Mouse (Mus musculus) CH12.LX (cell line): Measurements from ENCODE around the gene Cenpt. TPM values are rescaled to one million over a fixed set of nuclear protein-coding genes. Genes with fewer than 3 reads are reported as not detected.

Source experiments
- DNase-seq: peaks from one replicate; pipeline ENCODE4 v3.0.0-alpha.2; 2013; ENCODE audit errors: extremely low read depth
- H3K27ac ChIP-seq: 2 replicates; pipeline ENCODE4 v1.5.1; 2012; ENCODE audit warnings: low read depth, mild to moderate bottlenecking, control low read depth, moderate library complexity; ENCODE audit not compliant: insufficient read depth
- H3K27me3 ChIP-seq: replicated peaks from 2 replicates; pipeline ENCODE3; 2012; ENCODE audit warnings: inconsistent platforms
- H3K36me3 ChIP-seq, 2 experiments: replicated peaks in 1 of 2; 2 replicates each; pipeline versions ENCODE3 to v1.6.1; 2012; ENCODE audit warnings: inconsistent platforms in 1 of 2, low read length in 1 of 2, mild to moderate bottlenecking in 1 of 2, mixed read lengths in 1 of 2, moderate library complexity in 1 of 2; ENCODE audit not compliant: control insufficient read depth in 1 of 2, insufficient read depth in 1 of 2
- H3K4me1 ChIP-seq, 2 experiments: 2 replicates each; pipeline ENCODE4 v1.6.1; 2012; ENCODE audit warnings: inconsistent platforms in 1 of 2, moderate library complexity in 1 of 2; ENCODE audit not compliant: insufficient read depth in 2 of 2, control insufficient read depth in 1 of 2
- H3K4me2 ChIP-seq: 2 replicates; pipeline ENCODE4 v1.6.1; 2012; ENCODE audit warnings: low read depth, mild to moderate bottlenecking, control low read depth; ENCODE audit not compliant: poor library complexity, insufficient read depth, severe bottlenecking
- H3K4me3 ChIP-seq, 3 experiments: fragments of 150-350 bp in 1 of 3; sonication (generic) in 1 of 3; replicated peaks in 1 of 3; 2 replicates each; pipeline versions ENCODE3 to v1.5.1; 2011 to 2012; ENCODE audit warnings: low read depth in 2 of 3, low read length in 2 of 3, mild to moderate bottlenecking in 2 of 3, moderate library complexity in 2 of 3, control low read depth in 1 of 3, improper control_type of control experiment in 1 of 3, inconsistent platforms in 1 of 3, mixed read lengths in 1 of 3; ENCODE audit not compliant: poor library complexity in 1 of 3
- H3K79me2 ChIP-seq: replicated peaks from 2 replicates; pipeline ENCODE4 v1.6.1; 2012; ENCODE audit warnings: mild to moderate bottlenecking, moderate library complexity; ENCODE audit not compliant: control insufficient read depth, poor library complexity, insufficient read depth, severe bottlenecking; ENCODE audit errors: extremely low read depth
- H3K9ac ChIP-seq: 2 replicates; pipeline ENCODE4 v1.6.1; 2012; ENCODE audit warnings: low read depth, mild to moderate bottlenecking, control low read depth, moderate library complexity; ENCODE audit not compliant: insufficient read depth
- H3K9me3 ChIP-seq: replicated peaks from 2 replicates; pipeline ENCODE3; 2012; ENCODE audit warnings: low read length, inconsistent platforms, mixed read lengths
- BHLHE40 ChIP-seq: IDR thresholded peaks from 2 replicates; pipeline ENCODE4 v1.6.1; 2011; ENCODE audit warnings: mild to moderate bottlenecking, low read depth, low read length, improper control_type of control experiment
- CHD1 ChIP-seq: IDR thresholded peaks from 2 replicates; pipeline ENCODE4 v1.6.1; 2012; ENCODE audit warnings: low read depth, low read length, improper control_type of control experiment, inconsistent platforms
- E2F4 ChIP-seq: IDR thresholded peaks from 2 replicates; pipeline ENCODE4 v1.6.1; 2011; ENCODE audit warnings: low read depth, low read length, improper control_type of control experiment; ENCODE audit not compliant: insufficient replicate concordance
- ELF1 ChIP-seq: IDR thresholded peaks from 2 replicates; pipeline ENCODE4 v1.6.1; 2014; ENCODE audit warnings: low read depth, mild to moderate bottlenecking, inconsistent platforms, low read length, improper control_type of control experiment
- GABPA ChIP-seq: IDR thresholded peaks from 2 replicates; pipeline ENCODE4 v1.6.1; 2012; ENCODE audit warnings: low read depth, low read length, improper control_type of control experiment, inconsistent platforms; ENCODE audit not compliant: insufficient replicate concordance
- IRF4 ChIP-seq: IDR thresholded peaks from 2 replicates; pipeline ENCODE4 v1.6.1; 2014; ENCODE audit warnings: low read depth, mild to moderate bottlenecking, inconsistent platforms, low read length, improper control_type of control experiment
- MAFK ChIP-seq: IDR thresholded peaks from 2 replicates; pipeline ENCODE4 v1.6.1; 2011; ENCODE audit warnings: low read length, improper control_type of control experiment; ENCODE audit not compliant: insufficient replicate concordance
- MAX ChIP-seq: IDR thresholded peaks from 2 replicates; pipeline ENCODE4 v1.6.1; 2011; ENCODE audit warnings: low read length, improper control_type of control experiment
- MEF2A ChIP-seq: IDR thresholded peaks from 2 replicates; pipeline ENCODE4 v1.6.1; 2014; ENCODE audit warnings: low read depth, mild to moderate bottlenecking, inconsistent platforms, low read length, improper control_type of control experiment, borderline replicate concordance
- MXI1 ChIP-seq: IDR thresholded peaks from 2 replicates; pipeline ENCODE4 v1.6.1; 2011; ENCODE audit warnings: mild to moderate bottlenecking, low read depth, low read length, improper control_type of control experiment
- PAX5 ChIP-seq: IDR thresholded peaks from 2 replicates; pipeline ENCODE4 v1.6.1; 2012; ENCODE audit warnings: low read length, inconsistent platforms, mixed read lengths
- POLR2AphosphoS2 ChIP-seq: IDR thresholded peaks from 2 replicates; pipeline ENCODE4 v1.6.1; 2011; ENCODE audit warnings: low read depth, low read length, improper control_type of control experiment
- RAD21 ChIP-seq: IDR thresholded peaks from 2 replicates; pipeline ENCODE4 v1.6.1; 2011; ENCODE audit warnings: low read depth, mild to moderate bottlenecking, low read length, improper control_type of control experiment, moderate library complexity
- RCOR1 ChIP-seq: conservative IDR thresholded peaks from 2 replicates; pipeline ENCODE4 v1.6.1; 2012; ENCODE audit warnings: low read depth, mild to moderate bottlenecking, inconsistent platforms, low read length, improper control_type of control experiment
- SMC3 ChIP-seq: IDR thresholded peaks from 2 replicates; pipeline ENCODE4 v1.6.1; 2011; ENCODE audit warnings: low read depth, low read length, improper control_type of control experiment
- TBP ChIP-seq: conservative IDR thresholded peaks from 2 replicates; pipeline ENCODE4 v1.6.1; 2011; ENCODE audit warnings: low read depth, low read length, improper control_type of control experiment
- TCF12 ChIP-seq: IDR thresholded peaks from 2 replicates; pipeline ENCODE4 v1.6.1; 2014; ENCODE audit warnings: low read depth, mild to moderate bottlenecking, inconsistent platforms, low read length, improper control_type of control experiment
- USF2 ChIP-seq: conservative IDR thresholded peaks from 2 replicates; pipeline ENCODE4 v1.6.1; 2011; ENCODE audit warnings: low read depth, low read length, improper control_type of control experiment
- ZC3H11A ChIP-seq: IDR thresholded peaks from 2 replicates; pipeline ENCODE4 v1.6.1; 2012; ENCODE audit warnings: low read depth, mild to moderate bottlenecking, inconsistent platforms, low read length, improper control_type of control experiment
- ZKSCAN1 ChIP-seq: IDR thresholded peaks from 2 replicates; pipeline ENCODE4 v1.6.1; 2012; ENCODE audit warnings: low read depth, inconsistent platforms, low read length, improper control_type of control experiment, borderline replicate concordance
- ZNF384 ChIP-seq: IDR thresholded peaks from 2 replicates; pipeline ENCODE4 v1.6.1; 2012; ENCODE audit warnings: low read depth, low read length, improper control_type of control experiment, inconsistent platforms
- dilution Hi-C: fragments of 300-500 bp; cut with MboI; formaldehyde crosslinking; loops from 2 replicates; pipeline ENCODE4 v1.14.3; 2020; ENCODE audit warnings: low sequenced_read_pairs; ENCODE audit not compliant: extremely low pct_unique_long_range_greater_than_20kb, extremely low pct_ligation_motif_present
- in situ Hi-C: fragments of 300-500 bp; cut with MboI; formaldehyde crosslinking; loops from 3 replicates; pipeline ENCODE4 v1.14.3; 2019; ENCODE audit warnings: low sequenced_read_pairs, low pct_ligation_motif_present, low pct_unique_long_range_greater_than_20kb, mixed read lengths
- polyA plus RNA-seq: library from polyadenylated mRNA; unstranded; fragments of >175 nt; gene quantifications from 2 replicates; pipeline ENCODE4 v1.2.1, GENCODE M21; 2012; ENCODE audit warnings: low read depth; ENCODE audit not compliant: insufficient read length
- total RNA-seq, 2 experiments: library from RNA; depleted of rRNA; stranded (reverse); fragments of 300-350 nt in 1 of 2; fragments of >200 nt in 1 of 2; gene quantifications; 2 replicates each; pipeline ENCODE4 v1.2.3; 2012 to 2014

Gene Cenpt
- total RNA-seq (2012; rRNA removed) (21.3 and 21.4 TPM in 2 replicates), total RNA-seq (2014; rRNA removed) (17.3 TPM in 2 replicates), polyA plus RNA-seq (28.2 and 29.4 TPM in 2 replicates)

DNA sequence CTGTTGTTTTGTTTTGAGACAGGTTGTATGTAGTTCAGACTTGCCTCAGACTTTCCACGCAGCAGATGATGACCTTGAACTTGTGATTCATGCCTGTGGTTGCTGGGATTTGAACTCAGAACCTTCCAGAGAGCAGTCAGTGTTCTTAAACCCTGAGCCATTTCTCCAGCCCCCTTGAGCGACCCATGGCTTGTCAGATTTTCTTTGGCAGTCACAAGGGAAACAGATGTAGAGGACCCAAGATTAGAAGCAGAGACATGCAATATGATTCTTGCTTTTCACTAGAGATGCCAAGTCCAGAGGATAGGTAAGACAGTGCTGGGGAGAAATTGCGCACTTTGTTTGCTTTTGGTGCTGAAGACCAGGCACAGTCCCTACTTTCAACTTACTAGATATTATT is at the start of gene Cenpt:
Gene Cenpt, minus strand, starts transcription at position 101 of the 400 bp plus-strand sequence.
- H3K9me3 ChIP-seq = no peaks in the 10 kb centered on the region
- H3K79me2 ChIP-seq = peaks cover 28% of the 10 kb centered on the region
- H3K36me3 ChIP-seq = peaks cover 13 to 22% of the 10 kb centered on the region in 2 experiments
- H3K4me1 ChIP-seq = peaks cover 7 to 39% of the 10 kb centered on the region in 2 experiments; a peak in 3 of 4 replicates
- dilution Hi-C loops = no loop called here
- H3K4me2 ChIP-seq = 0 out of 2 replicates have a peak within 1 kb of the TSS, but pooled peaks have one; percentile 52
- in situ Hi-C loops = no loop called here
- H3K9ac ChIP-seq = no peak within 1 kb of the TSS
- no peak within 1 kb of the TSS for H3K27ac ChIP-seq
- TF ChIP-seq MAFK = no peak
- no peak for DNase-seq
- H3K4me3 ChIP-seq = peak within 1 kb of the TSS in 1 of 3 experiments; percentile 81
- H3K27me3 ChIP-seq = no peaks in the 10 kb centered on the region

DNA sequence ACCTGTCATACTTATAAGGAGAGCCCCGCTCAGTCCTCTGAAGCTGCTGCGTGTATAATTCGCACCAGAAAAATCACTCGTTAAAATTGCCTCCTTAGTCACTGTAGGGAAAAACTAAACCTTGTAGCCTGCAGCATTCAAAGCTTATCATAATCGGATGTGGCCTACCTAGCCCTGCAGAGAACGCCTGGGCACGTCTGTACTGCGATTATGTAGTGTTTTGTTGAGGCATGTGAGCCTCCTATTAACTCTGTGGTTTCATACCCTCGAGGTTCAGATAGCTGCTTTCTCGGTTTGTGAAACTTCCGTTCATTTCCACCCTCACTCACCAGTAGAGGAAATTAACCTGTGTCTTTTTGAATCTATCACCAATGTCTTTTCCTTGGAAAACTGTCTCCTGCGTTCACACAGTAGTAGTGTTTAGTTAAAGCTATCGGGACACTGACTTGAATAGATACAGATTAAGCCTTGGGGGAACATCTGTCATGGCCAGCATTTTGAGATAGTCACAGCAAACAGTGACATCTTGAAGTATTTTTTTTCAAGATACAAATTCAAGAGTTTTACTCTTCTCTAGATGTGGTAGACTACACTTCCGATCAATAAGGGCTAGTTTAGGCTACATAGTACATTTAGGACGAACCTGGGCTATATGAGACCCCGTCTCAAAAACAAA is 48.0 kb upstream of the Cenpt start:
- dilution Hi-C loops = no loop called here
- H3K4me3 ChIP-seq = peak overlapping the region; percentile 93 to 99 (median 95)
- no peak overlapping the region for H3K27ac ChIP-seq
- in situ Hi-C loops = no loop called here
- no peaks in the 10 kb centered on the region for H3K27me3 ChIP-seq
- peaks cover 0 to 19% of the 10 kb centered on the region in 2 experiments; a peak in 2 of 4 replicates for H3K4me1 ChIP-seq
- peaks cover 8% of the 10 kb centered on the region; the same call in 1 of the 2 replicates for H3K79me2 ChIP-seq
- peak overlapping the region; percentile 86 for H3K9ac ChIP-seq
- H3K4me2 ChIP-seq = peak overlapping the region; percentile 72
- no peaks in the 10 kb centered on the region for H3K9me3 ChIP-seq
- no peak for DNase-seq
- no peak for TF ChIP-seq ELF1
- TF ChIP-seq SMC3 = no peak
- no peak for TF ChIP-seq ZC3H11A
- TF ChIP-seq E2F4 = no peak
- no peak for TF ChIP-seq RCOR1
- no peak for TF ChIP-seq IRF4
- TF ChIP-seq TCF12 = no peak
- TF ChIP-seq, all 38 proteins: peak for 0
- H3K36me3 ChIP-seq = peaks cover 2 to 21% of the 10 kb centered on the region in 2 experiments

DNA sequence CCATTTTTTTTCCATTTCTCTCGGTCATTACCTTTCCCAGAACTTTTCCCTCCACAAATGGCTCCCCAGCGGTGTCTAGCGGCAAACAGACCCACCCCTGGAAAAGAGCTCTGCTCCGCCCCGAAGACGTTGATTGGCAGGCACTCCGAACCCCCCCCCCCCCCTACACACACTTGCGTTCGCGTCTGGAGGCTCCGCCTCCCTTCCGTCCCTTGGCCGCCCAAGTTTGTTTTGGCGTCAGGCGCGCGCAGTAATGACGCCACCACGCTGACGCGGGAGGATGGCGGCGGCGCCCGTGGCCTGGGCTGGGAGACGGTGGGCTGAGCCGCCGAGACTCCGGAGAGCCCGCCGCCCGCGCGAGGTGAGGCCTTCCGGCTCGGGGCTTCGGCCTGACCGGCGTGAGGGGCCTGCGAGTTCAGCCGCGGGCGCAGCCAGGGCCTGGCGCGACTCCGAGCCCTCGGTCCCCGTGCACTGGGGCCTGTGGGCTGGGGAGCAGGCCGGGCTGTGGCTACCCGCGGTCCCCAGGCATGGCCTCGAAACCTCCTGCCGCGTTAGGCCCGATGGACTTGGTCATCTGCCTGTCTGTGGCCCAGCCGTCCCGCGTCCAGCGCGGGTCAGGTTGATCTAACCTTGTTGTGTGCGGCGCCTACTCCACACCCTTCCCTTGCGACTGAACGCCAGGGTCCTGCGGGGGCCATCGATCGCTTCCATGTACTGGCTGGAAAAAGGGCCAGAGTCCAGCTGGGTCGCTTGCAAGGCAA is 47.3 kb upstream of the Cenpt start, which contains the start of gene Pskh1:
Gene Pskh1, plus strand, starts transcription at position 262 of the 761 bp plus-strand sequence.
- Histone ChIP-seq H3K4me1 (peaks cover 0 to 19% of the 10 kb centered on the region in 2 experiments; a peak in 2 of 4 replicates), H3K9ac (peak within 1 kb of the TSS; percentile 86), H3K4me3 (peak within 1 kb of the TSS; percentile 93 to 99 (median 95)), H3K4me2 (peak within 1 kb of the TSS; percentile 72), H3K36me3 (peaks cover 0 to 22% of the 10 kb centered on the region in 2 experiments), H3K9me3 (no peaks in the 10 kb centered on the region), H3K79me2 (peaks cover 8% of the 10 kb centered on the region; the same call in 1 of the 2 replicates), H3K27ac (peak within 1 kb of the TSS; percentile 5; the same call in 1 of the 2 replicates), H3K27me3 (no peaks in the 10 kb centered on the region)
- peak; percentile 92 for DNase-seq
- in situ Hi-C loops = no loop called here
- dilution Hi-C loops = no loop called here
- no peak for TF ChIP-seq USF2
- no peak for TF ChIP-seq ZKSCAN1
- TF ChIP-seq TBP = no peak
- TF ChIP-seq ELF1 = peak; percentile 73
- TF ChIP-seq E2F4 = 0 out of 2 replicates have a peak, but pooled peaks have one; percentile 57
- TF ChIP-seq MAX = peak; percentile 43; the same call in 1 of the 2 replicates
- TF ChIP-seq MEF2A = peak; percentile 64; the same call in 1 of the 2 replicates
- no peak for TF ChIP-seq POLR2AphosphoS2
- TF ChIP-seq GABPA = peak; percentile 96
- TF ChIP-seq PAX5 = no peak
- no peak; the same call in 1 of the 2 replicates for TF ChIP-seq BHLHE40
- TF ChIP-seq SMC3 = no peak
- peak; percentile 49; the same call in 1 of the 2 replicates for TF ChIP-seq ZNF384
- TF ChIP-seq CHD1 = no peak
- TF ChIP-seq RAD21 = no peak
- TF ChIP-seq TCF12 = peak; percentile 88
- TF ChIP-seq MXI1 = peak; percentile 62; the same call in 1 of the 2 replicates
